Mouse (Mus musculus): ENCODE results near the gene Gm3776. TPM values are rescaled to one million over a fixed set of nuclear protein-coding genes. Genes with fewer than 3 reads are reported as not detected.
"Not testable (repeated sequence)": the region's sequence is repeated elsewhere in the genome, so short reads cannot be mapped to it uniquely, and the experiment has no call there.

The Gm3776 gene
- polyA plus RNA-seq, 1 experiment from 2014 or later, result 1.2 TPM

- H3K9me3 ChIP-seq (replicated peaks; ENCODE audit: control insufficient read depth, low read length); H3K27me3 ChIP-seq (ENCODE audit: control insufficient read depth, insufficient read depth, low read depth, low read length); H3K4me2 ChIP-seq (ENCODE audit: low read depth, low read length); H3K36me3 ChIP-seq (ENCODE audit: control insufficient read depth, insufficient read depth); H3K27ac ChIP-seq (ENCODE audit: low read length); H3K4me3 ChIP-seq (ENCODE audit: low read depth, low read length); H3K4me1 ChIP-seq (ENCODE audit: control insufficient read depth, low read depth, low read length); H3K9ac ChIP-seq (ENCODE audit: low read depth, low read length): not testable (repeated sequence)
- peak; percentile 60 for ATAC-seq (ENCODE audit: low read depth)
- WGBS (ENCODE audit: insufficient replicate concordance), result 66% methylated on average over 4 of the region's 4 CpGs
Measured at GRCm38 (mm10) chr9:78282002-78282711, 25.2 kb downstream of the Gm3776 start.

DNA sequence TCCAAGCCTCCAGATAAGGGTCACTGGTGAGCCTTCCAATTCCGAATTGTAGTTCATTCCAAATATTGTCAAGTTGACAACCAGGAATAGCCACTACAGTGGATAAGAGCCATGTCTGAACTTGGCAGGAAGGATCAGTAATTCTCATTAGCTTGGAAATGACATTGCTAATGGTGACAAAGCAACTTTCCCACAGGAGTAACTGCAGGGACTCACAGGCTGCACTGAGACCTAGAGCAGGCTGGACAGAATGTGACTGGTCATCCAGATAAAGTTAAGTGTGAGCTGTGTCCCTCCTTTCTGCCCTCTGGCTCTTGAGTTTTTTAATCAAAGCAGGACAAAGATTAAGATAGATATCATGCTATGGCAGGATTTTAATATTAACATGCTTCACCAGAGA is 32.1 kb downstream of the Gm3776 start:
- not testable (repeated sequence) for H3K36me3 ChIP-seq (ENCODE audit: control insufficient read depth, insufficient read depth); H3K27ac ChIP-seq (ENCODE audit: low read length); H3K9me3 ChIP-seq (replicated peaks; ENCODE audit: control insufficient read depth, low read length); H3K27me3 ChIP-seq (ENCODE audit: control insufficient read depth, insufficient read depth, low read depth, low read length); H3K9ac ChIP-seq (ENCODE audit: low read depth, low read length); H3K4me2 ChIP-seq (ENCODE audit: low read depth, low read length); ATAC-seq (ENCODE audit: low read depth); H3K4me1 ChIP-seq (ENCODE audit: control insufficient read depth, low read depth, low read length); H3K4me3 ChIP-seq (ENCODE audit: low read depth, low read length)
- whole genome bisulfite sequencing (ENCODE audit: insufficient replicate concordance), result 57% methylated on average over 1 of the region's 1 CpGs

DNA sequence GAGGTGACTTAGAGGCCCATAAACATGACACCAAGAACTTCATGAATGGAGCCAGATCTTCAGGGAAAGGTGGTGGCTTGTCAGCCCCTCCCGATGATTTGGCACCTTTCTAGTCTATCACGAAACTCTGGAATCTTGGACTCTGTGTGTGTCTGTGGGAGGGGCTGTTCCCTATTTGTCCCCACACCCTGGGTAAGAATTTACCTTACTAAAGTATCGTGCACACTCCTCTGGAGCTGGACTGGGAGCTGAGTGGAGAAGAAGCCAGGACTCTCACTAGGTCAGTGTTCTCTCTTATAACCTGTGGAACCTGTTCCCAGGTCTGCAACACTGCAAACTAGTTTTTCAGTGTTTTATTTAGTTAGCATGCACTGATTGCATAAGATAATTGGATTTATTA is 32.8 kb downstream of the Gm3776 start, which contains the start of gene Gm10639:
Gene Gm10639 (plus strand): TSS at position 201 of the 400 bp plus-strand sequence.
- H3K4me2 ChIP-seq (ENCODE audit: low read depth, low read length); ATAC-seq (ENCODE audit: low read depth); H3K9ac ChIP-seq (ENCODE audit: low read depth, low read length); H3K4me1 ChIP-seq (ENCODE audit: control insufficient read depth, low read depth, low read length); H3K36me3 ChIP-seq (ENCODE audit: control insufficient read depth, insufficient read depth); H3K27me3 ChIP-seq (ENCODE audit: control insufficient read depth, insufficient read depth, low read depth, low read length); H3K27ac ChIP-seq (ENCODE audit: low read length); H3K4me3 ChIP-seq (ENCODE audit: low read depth, low read length); H3K9me3 ChIP-seq (replicated peaks; ENCODE audit: control insufficient read depth, low read length): not testable (repeated sequence)
- 63% methylated on average over 3 of the region's 3 CpGs for WGBS (ENCODE audit: insufficient replicate concordance)

DNA sequence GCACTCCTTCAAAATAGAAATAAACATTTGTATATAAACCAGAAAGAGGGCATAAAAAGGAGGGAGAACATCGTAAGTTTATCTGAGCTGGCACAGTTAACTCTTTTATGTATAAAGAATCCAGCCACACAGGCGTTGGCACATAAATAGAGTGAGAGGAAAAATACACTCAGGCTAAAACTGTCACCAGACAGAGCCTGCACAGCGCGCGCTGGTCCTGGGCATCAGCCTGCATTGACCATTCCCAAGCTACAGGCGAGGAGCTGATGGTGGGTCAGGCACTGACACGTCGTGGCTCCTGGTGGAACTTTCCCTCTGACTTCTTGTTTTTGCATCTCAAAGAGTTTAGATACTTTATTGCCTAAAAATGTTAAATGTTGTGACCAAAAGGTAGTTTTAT is 35.5 kb downstream of the Gm3776 start:
- H3K27me3 ChIP-seq (ENCODE audit: control insufficient read depth, insufficient read depth, low read depth, low read length); H3K9ac ChIP-seq (ENCODE audit: low read depth, low read length); ATAC-seq (ENCODE audit: low read depth); H3K36me3 ChIP-seq (ENCODE audit: control insufficient read depth, insufficient read depth); H3K4me3 ChIP-seq (ENCODE audit: low read depth, low read length); H3K9me3 ChIP-seq (replicated peaks; ENCODE audit: control insufficient read depth, low read length); H3K4me2 ChIP-seq (ENCODE audit: low read depth, low read length); H3K27ac ChIP-seq (ENCODE audit: low read length); H3K4me1 ChIP-seq (ENCODE audit: control insufficient read depth, low read depth, low read length): not testable (repeated sequence)
- WGBS (ENCODE audit: insufficient replicate concordance), result 72% methylated on average over 8 of the region's 8 CpGs

DNA sequence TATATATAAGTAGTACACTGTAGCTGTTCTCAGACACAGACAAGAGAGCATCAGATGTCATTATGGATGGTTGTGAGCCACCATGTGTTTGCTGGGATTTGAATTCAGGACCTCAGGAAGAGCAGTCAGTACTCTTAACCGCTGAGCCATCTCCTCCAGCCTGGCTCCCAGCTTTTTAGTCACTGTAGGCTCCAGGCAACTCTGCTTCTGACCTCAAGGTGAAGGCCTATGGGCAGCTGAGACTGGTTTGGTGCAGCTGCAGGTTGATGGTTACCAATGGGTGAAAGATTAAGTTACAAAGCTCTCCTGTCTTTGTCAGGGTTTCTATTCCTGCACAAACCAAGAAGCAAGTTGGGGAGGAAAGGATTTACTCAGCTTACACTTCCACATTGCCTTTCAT is 36.8 kb downstream of the Gm3776 start:
- not testable (repeated sequence) for H3K9me3 ChIP-seq (replicated peaks; ENCODE audit: control insufficient read depth, low read length); H3K4me3 ChIP-seq (ENCODE audit: low read depth, low read length); ATAC-seq (ENCODE audit: low read depth); H3K4me1 ChIP-seq (ENCODE audit: control insufficient read depth, low read depth, low read length); H3K36me3 ChIP-seq (ENCODE audit: control insufficient read depth, insufficient read depth); H3K27me3 ChIP-seq (ENCODE audit: control insufficient read depth, insufficient read depth, low read depth, low read length); H3K4me2 ChIP-seq (ENCODE audit: low read depth, low read length); H3K27ac ChIP-seq (ENCODE audit: low read length); H3K9ac ChIP-seq (ENCODE audit: low read depth, low read length)
- WGBS (ENCODE audit: insufficient replicate concordance), result 44% methylated on average over 1 of the region's 1 CpGs

- H3K4me3 ChIP-seq (ENCODE audit: low read depth, low read length); H3K4me1 ChIP-seq (ENCODE audit: control insufficient read depth, low read depth, low read length); ATAC-seq (ENCODE audit: low read depth); H3K27me3 ChIP-seq (ENCODE audit: control insufficient read depth, insufficient read depth, low read depth, low read length); H3K9me3 ChIP-seq (replicated peaks; ENCODE audit: control insufficient read depth, low read length); H3K27ac ChIP-seq (ENCODE audit: low read length); H3K9ac ChIP-seq (ENCODE audit: low read depth, low read length); H3K36me3 ChIP-seq (ENCODE audit: control insufficient read depth, insufficient read depth); H3K4me2 ChIP-seq (ENCODE audit: low read depth, low read length): not testable (repeated sequence)
- WGBS (ENCODE audit: insufficient replicate concordance), result 54% methylated on average over 5 of the region's 7 CpGs
Measured at GRCm38 (mm10) chr9:78294781-78295180, 37.9 kb downstream of the Gm3776 start.

DNA sequence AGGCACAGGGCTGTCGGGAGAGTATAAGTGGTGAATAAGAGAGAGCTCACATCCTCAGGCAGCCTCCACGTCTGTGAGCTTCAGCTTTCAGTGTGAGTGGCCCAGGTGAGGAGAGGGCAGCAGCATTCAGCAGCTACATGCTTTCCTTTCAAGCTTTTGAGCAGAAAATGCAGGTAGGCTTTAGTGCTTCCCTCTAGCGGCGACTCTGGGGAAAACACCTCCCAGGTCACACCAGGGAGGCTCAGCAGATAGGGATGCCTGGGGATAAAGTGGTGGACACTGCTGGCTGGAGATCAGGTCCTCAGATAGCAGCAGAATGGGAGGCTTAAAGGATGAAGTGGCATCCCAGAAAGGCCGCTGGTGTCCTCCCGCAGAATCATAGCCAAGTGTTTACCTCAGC is 39.2 kb downstream of the Gm3776 start:
- not testable (repeated sequence) for H3K36me3 ChIP-seq (ENCODE audit: control insufficient read depth, insufficient read depth); H3K27me3 ChIP-seq (ENCODE audit: control insufficient read depth, insufficient read depth, low read depth, low read length); H3K9me3 ChIP-seq (replicated peaks; ENCODE audit: control insufficient read depth, low read length); H3K4me1 ChIP-seq (ENCODE audit: control insufficient read depth, low read depth, low read length); H3K4me3 ChIP-seq (ENCODE audit: low read depth, low read length); H3K4me2 ChIP-seq (ENCODE audit: low read depth, low read length); H3K27ac ChIP-seq (ENCODE audit: low read length); H3K9ac ChIP-seq (ENCODE audit: low read depth, low read length); ATAC-seq (ENCODE audit: low read depth)
- WGBS (ENCODE audit: insufficient replicate concordance), result 8% methylated on average over 6 of the region's 6 CpGs

- Histone ChIP-seq H3K36me3 (ENCODE audit: control insufficient read depth, insufficient read depth) (no peaks in the 10 kb centered on the region), H3K4me3 (ENCODE audit: low read depth, low read length) (no peak overlapping the region), H3K9ac (ENCODE audit: low read depth, low read length) (no peak overlapping the region), H3K9me3 (replicated peaks; ENCODE audit: control insufficient read depth, low read length) (no peaks in the 10 kb centered on the region), H3K4me2 (ENCODE audit: low read depth, low read length) (no peak overlapping the region), H3K4me1 (ENCODE audit: control insufficient read depth, low read depth, low read length) (no peaks in the 10 kb centered on the region), H3K27me3 (ENCODE audit: control insufficient read depth, insufficient read depth, low read depth, low read length) (no peaks in the 10 kb centered on the region), H3K27ac (ENCODE audit: low read length) (no peak overlapping the region)
- ATAC-seq (ENCODE audit: low read depth), result no peak
- 40% methylated on average over 1 of the region's 1 CpGs for WGBS (ENCODE audit: insufficient replicate concordance)
Measured at GRCm38 (mm10) chr9:78298232-78298631, 41.3 kb downstream of the Gm3776 start.

- 33% methylated on average over 1 of the region's 1 CpGs for whole genome bisulfite sequencing (ENCODE audit: insufficient replicate concordance)
- not testable (repeated sequence) for H3K27ac ChIP-seq (ENCODE audit: low read length); H3K36me3 ChIP-seq (ENCODE audit: control insufficient read depth, insufficient read depth); H3K9ac ChIP-seq (ENCODE audit: low read depth, low read length); H3K4me3 ChIP-seq (ENCODE audit: low read depth, low read length); H3K4me2 ChIP-seq (ENCODE audit: low read depth, low read length); ATAC-seq (ENCODE audit: low read depth); H3K4me1 ChIP-seq (ENCODE audit: control insufficient read depth, low read depth, low read length); H3K27me3 ChIP-seq (ENCODE audit: control insufficient read depth, insufficient read depth, low read depth, low read length); H3K9me3 ChIP-seq (replicated peaks; ENCODE audit: control insufficient read depth, low read length)
Measured at GRCm38 (mm10) chr9:78299143-78299542, 42.2 kb downstream of the Gm3776 start.
